Mouse (Mus musculus): ENCODE measurements around the gene Fcer1g. TPM values are rescaled to one million over a fixed set of nuclear protein-coding genes. Genes with fewer than 3 reads are reported as not detected.

The Fcer1g gene
- polyA plus RNA-seq, 1 experiment from 2014 or later, result 19.9 TPM

GRCm38 (mm10) chr1:171224857-171225256 lies 9.3 kb downstream of the Fcer1g start, which contains the start of gene Apoa2:
Gene Apoa2, plus strand, starts transcription at chr1:171225054.
- no peak within 1 kb of the TSS for H3K9ac ChIP-seq (replicated peaks; ENCODE audit: low read length)
- no peak for ATAC-seq (replicated peaks; ENCODE audit: insufficient number of reproducible peaks, low FRiP score, low TSS enrichment, low read depth)

GRCm38 (mm10) chr1:171223796-171224195 lies 10.4 kb downstream of the Fcer1g start:
- no peaks in the 10 kb centered on the region for H3K36me3 ChIP-seq (replicated peaks; ENCODE audit: control insufficient read depth, insufficient read depth, low read depth, low read length)
- DNase-seq (ENCODE audit: low spot score) (no peak), ATAC-seq (replicated peaks; ENCODE audit: insufficient number of reproducible peaks, low FRiP score, low TSS enrichment, low read depth) (no peak)
- H3K4me2 ChIP-seq (ENCODE audit: low read depth, low read length), result no peak overlapping the region
- H3K4me3 ChIP-seq (ENCODE audit: low read depth, low read length), result no peak overlapping the region
- no peak overlapping the region for H3K27ac ChIP-seq (replicated peaks; ENCODE audit: low read depth, low read length)
- WGBS, result 78% methylated on average over 2 of the region's 2 CpGs
- no peak overlapping the region for H3K9ac ChIP-seq (replicated peaks; ENCODE audit: low read length)
- no peaks in the 10 kb centered on the region for H3K9me3 ChIP-seq (replicated peaks; ENCODE audit: control insufficient read depth, low read length)
- H3K4me1 ChIP-seq (ENCODE audit: control insufficient read depth, insufficient read depth, low read length), result no peaks in the 10 kb centered on the region
- H3K27me3 ChIP-seq (ENCODE audit: control insufficient read depth, insufficient read depth, low read length), result no peaks in the 10 kb centered on the region

More at GRCm38 (mm10) chr1:171224857-171225256, 9.3 kb downstream of the Fcer1g start, which contains the start of gene Apoa2:
- no peak within 1 kb of the TSS for H3K4me3 ChIP-seq (ENCODE audit: low read depth, low read length)
- H3K4me1 ChIP-seq (ENCODE audit: control insufficient read depth, insufficient read depth, low read length), result no peaks in the 10 kb centered on the region
- no peak for DNase-seq (ENCODE audit: low spot score)
- WGBS, result 79% methylated on average over 5 of the region's 5 CpGs
- no peak within 1 kb of the TSS for H3K27ac ChIP-seq (replicated peaks; ENCODE audit: low read depth, low read length)
- H3K27me3 ChIP-seq (ENCODE audit: control insufficient read depth, insufficient read depth, low read length), result no peaks in the 10 kb centered on the region
- H3K4me2 ChIP-seq (ENCODE audit: low read depth, low read length), result no peak within 1 kb of the TSS
- no peaks in the 10 kb centered on the region for H3K9me3 ChIP-seq (replicated peaks; ENCODE audit: control insufficient read depth, low read length)
- no peaks in the 10 kb centered on the region for H3K36me3 ChIP-seq (replicated peaks; ENCODE audit: control insufficient read depth, insufficient read depth, low read depth, low read length)

- H3K4me3 ChIP-seq (ENCODE audit: low read depth, low read length), result peak overlapping the region; percentile 12
- no peak overlapping the region for H3K9ac ChIP-seq (replicated peaks; ENCODE audit: low read length)
- no peaks in the 10 kb centered on the region for H3K36me3 ChIP-seq (replicated peaks; ENCODE audit: control insufficient read depth, insufficient read depth, low read depth, low read length)
- DNase-seq (ENCODE audit: low spot score) (no peak), ATAC-seq (replicated peaks; ENCODE audit: insufficient number of reproducible peaks, low FRiP score, low TSS enrichment, low read depth) (no peak)
- no peaks in the 10 kb centered on the region for H3K9me3 ChIP-seq (replicated peaks; ENCODE audit: control insufficient read depth, low read length)
- WGBS, result 79% methylated on average over 6 of the region's 6 CpGs
- H3K27ac ChIP-seq (replicated peaks; ENCODE audit: low read depth, low read length), result no peak overlapping the region
- H3K4me2 ChIP-seq (ENCODE audit: low read depth, low read length), result peak overlapping the region; percentile 0; the same call in 1 of the 2 replicates
- no peaks in the 10 kb centered on the region for H3K27me3 ChIP-seq (ENCODE audit: control insufficient read depth, insufficient read depth, low read length)
- H3K4me1 ChIP-seq (ENCODE audit: control insufficient read depth, insufficient read depth, low read length), result no peaks in the 10 kb centered on the region
These were observed 11.0 kb downstream of the Fcer1g start for GRCm38 (mm10) chr1:171223168-171223567.

GRCm38 (mm10) chr1:171222238-171223155 lies 11.7 kb downstream of the Fcer1g start, which contains the start of gene Tomm40l:
Gene Tomm40l, minus strand, starts transcription at chr1:171222514.
- DNase-seq (ENCODE audit: low spot score) (peak; percentile 98), ATAC-seq (replicated peaks; ENCODE audit: insufficient number of reproducible peaks, low FRiP score, low TSS enrichment, low read depth) (peak; percentile 96)
- H3K4me3 ChIP-seq (ENCODE audit: low read depth, low read length), result peak within 1 kb of the TSS; percentile 51
- H3K27me3 ChIP-seq (ENCODE audit: control insufficient read depth, insufficient read depth, low read length), result no peaks in the 10 kb centered on the region
- H3K27ac ChIP-seq (replicated peaks; ENCODE audit: low read depth, low read length), result no peak within 1 kb of the TSS
- WGBS, result 1% methylated on average over 28 of the region's 28 CpGs
- H3K4me1 ChIP-seq (ENCODE audit: control insufficient read depth, insufficient read depth, low read length), result no peaks in the 10 kb centered on the region
- H3K9me3 ChIP-seq (replicated peaks; ENCODE audit: control insufficient read depth, low read length), result no peaks in the 10 kb centered on the region
- H3K36me3 ChIP-seq (replicated peaks; ENCODE audit: control insufficient read depth, insufficient read depth, low read depth, low read length), result no peaks in the 10 kb centered on the region
- peak within 1 kb of the TSS; percentile 46 for H3K9ac ChIP-seq (replicated peaks; ENCODE audit: low read length)
- peak within 1 kb of the TSS; percentile 51 for H3K4me2 ChIP-seq (ENCODE audit: low read depth, low read length)

- H3K4me2 ChIP-seq (ENCODE audit: low read depth, low read length), result peak overlapping the region; percentile 51
- H3K36me3 ChIP-seq (replicated peaks; ENCODE audit: control insufficient read depth, insufficient read depth, low read depth, low read length), result no peaks in the 10 kb centered on the region
- peak overlapping the region; percentile 46 for H3K9ac ChIP-seq (replicated peaks; ENCODE audit: low read length)
- no peak overlapping the region for H3K27ac ChIP-seq (replicated peaks; ENCODE audit: low read depth, low read length)
- DNase-seq (ENCODE audit: low spot score) (no peak), ATAC-seq (replicated peaks; ENCODE audit: insufficient number of reproducible peaks, low FRiP score, low TSS enrichment, low read depth) (no peak)
- peak overlapping the region; percentile 51 for H3K4me3 ChIP-seq (ENCODE audit: low read depth, low read length)
- H3K9me3 ChIP-seq (replicated peaks; ENCODE audit: control insufficient read depth, low read length), result no peaks in the 10 kb centered on the region
- H3K27me3 ChIP-seq (ENCODE audit: control insufficient read depth, insufficient read depth, low read length), result no peaks in the 10 kb centered on the region
- no peaks in the 10 kb centered on the region for H3K4me1 ChIP-seq (ENCODE audit: control insufficient read depth, insufficient read depth, low read length)
- 7% methylated on average over 22 of the region's 22 CpGs for WGBS
These were observed 12.6 kb downstream of the Fcer1g start for GRCm38 (mm10) chr1:171221281-171222193.

GRCm38 (mm10) chr1:171220871-171221270 lies 13.3 kb downstream of the Fcer1g start:
- Histone ChIP-seq H3K27ac (replicated peaks; ENCODE audit: low read depth, low read length) (no peak overlapping the region), H3K9me3 (replicated peaks; ENCODE audit: control insufficient read depth, low read length) (no peaks in the 10 kb centered on the region), H3K9ac (replicated peaks; ENCODE audit: low read length) (no peak overlapping the region), H3K36me3 (replicated peaks; ENCODE audit: control insufficient read depth, insufficient read depth, low read depth, low read length) (no peaks in the 10 kb centered on the region), H3K4me1 (ENCODE audit: control insufficient read depth, insufficient read depth, low read length) (no peaks in the 10 kb centered on the region), H3K4me2 (ENCODE audit: low read depth, low read length) (peak overlapping the region; percentile 17; the same call in 1 of the 2 replicates), H3K4me3 (ENCODE audit: low read depth, low read length) (no peak overlapping the region), H3K27me3 (ENCODE audit: control insufficient read depth, insufficient read depth, low read length) (no peaks in the 10 kb centered on the region)
- 7% methylated on average over 10 of the region's 10 CpGs for WGBS
- DNase-seq (ENCODE audit: low spot score) (peak; percentile 88), ATAC-seq (replicated peaks; ENCODE audit: insufficient number of reproducible peaks, low FRiP score, low TSS enrichment, low read depth) (peak; percentile 17; the same call in 1 of the 2 replicates)

GRCm38 (mm10) chr1:171216241-171216955 lies 17.8 kb downstream of the Fcer1g start:
- no peaks in the 10 kb centered on the region for H3K4me1 ChIP-seq (ENCODE audit: control insufficient read depth, insufficient read depth, low read length)
- no peaks in the 10 kb centered on the region for H3K36me3 ChIP-seq (replicated peaks; ENCODE audit: control insufficient read depth, insufficient read depth, low read depth, low read length)
- DNase-seq (ENCODE audit: low spot score), result no peak
- H3K4me3 ChIP-seq (ENCODE audit: low read depth, low read length), result no peak overlapping the region
- no peak overlapping the region for H3K9ac ChIP-seq (replicated peaks; ENCODE audit: low read length)
- no peak overlapping the region for H3K27ac ChIP-seq (replicated peaks; ENCODE audit: low read depth, low read length)
- no peak for ATAC-seq (replicated peaks; ENCODE audit: insufficient number of reproducible peaks, low FRiP score, low TSS enrichment, low read depth)
- H3K9me3 ChIP-seq (replicated peaks; ENCODE audit: control insufficient read depth, low read length), result no peaks in the 10 kb centered on the region
- no peak overlapping the region for H3K4me2 ChIP-seq (ENCODE audit: low read depth, low read length)
- H3K27me3 ChIP-seq (ENCODE audit: control insufficient read depth, insufficient read depth, low read length), result no peaks in the 10 kb centered on the region
- 89% methylated on average over 18 of the region's 18 CpGs for WGBS
